In the genomic region with DNA sequence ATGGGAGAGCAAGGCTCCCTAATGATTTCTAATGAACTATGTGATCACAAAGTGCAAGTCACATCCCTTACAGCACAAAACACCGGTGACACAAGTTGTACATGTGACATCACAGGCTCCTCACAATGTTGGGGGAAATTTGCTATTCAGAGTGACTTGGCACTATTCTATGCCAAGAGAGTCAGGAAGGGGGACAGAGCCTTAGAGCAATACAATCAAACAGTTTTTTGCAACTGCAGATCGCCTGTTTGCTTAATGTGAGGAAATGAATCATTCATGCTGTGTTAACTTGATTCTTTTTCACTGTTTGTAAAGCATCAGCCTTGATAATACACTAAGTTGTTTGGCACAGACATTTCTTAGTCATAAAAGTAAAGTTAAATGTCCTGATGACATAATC, we compare ENCODE assay signal across 7 mouse cellular contexts. TPM values are rescaled to one million over a fixed set of nuclear protein-coding genes. Genes with fewer than 3 reads are reported as not detected.
DNase-seq lines count a peak whose midpoint lies in the region; ATAC-seq and TF ChIP-seq lines count a peak whose summit lies in the region.
"Not testable (repeated sequence)": the region's sequence is repeated elsewhere in the genome, so short reads cannot be mapped to it uniquely, and the experiment has no call there.

No protein-coding gene starts in this region.

- intact Hi-C loops in left cerebral cortex, adult 2 months (cut with DNase I): not testable (repeated sequence)

- TF ChIP-seq CTCF in MEL (IDR thresholded peaks at IDR 0.05 in 2 of 3, conservative IDR thresholded peaks at IDR 0.05 in 1 of 3; ENCODE audit: control insufficient read depth in 1 of 3, insufficient read depth in 1 of 3, low read depth in 2 of 3, low read length in 3 of 3, poor library complexity in 1 of 3, severe bottlenecking in 1 of 3); bone marrow macrophage, adult 2 months (IDR thresholded peaks at IDR 0.05; ENCODE audit: low read depth, low read length); heart, postnatal 0 days (IDR thresholded peaks at IDR 0.05; ENCODE audit: low read depth); left cerebral cortex, adult 2 months (IDR thresholded peaks at IDR 0.05): not testable (repeated sequence)

- peak; percentile 16 to 33; a peak in 1 of 4 replicates for TF ChIP-seq EP300 in MEL (IDR thresholded peaks at IDR 0.05; ENCODE audit: low read depth in 1 of 2, low read length in 2 of 2)
- not testable (repeated sequence) for TF ChIP-seq EP300 in heart, postnatal 0 days (IDR thresholded peaks at IDR 0.05; ENCODE audit: low read depth)

- 57% methylated on average over 2 of the region's 2 CpGs for WGBS in heart, postnatal 0 days
- 6% methylated on average over 2 of the region's 2 CpGs for WGBS in macrophage (ENCODE audit: missing documents)

- not testable (repeated sequence) for H3K4me3 ChIP-seq in MEL (ENCODE audit: control insufficient read depth in 1 of 2, insufficient read depth in 1 of 2, low read depth in 2 of 2, low read length in 2 of 2); bone marrow macrophage, adult 2 months (ENCODE audit: insufficient read depth, low read length); heart, postnatal 0 days (ENCODE audit: low read depth, low read length); left cerebral cortex, adult 2 months; macrophage (ENCODE audit: inconsistent target)

- not testable (repeated sequence) for H3K9ac ChIP-seq in MEL (ENCODE audit: control insufficient read depth, low read depth, low read length, poor library complexity, severe bottlenecking); heart, postnatal 0 days (replicated peaks; ENCODE audit: low read depth, low read length)

- H3K4me2 ChIP-seq in heart, postnatal 0 days (ENCODE audit: low read depth, low read length): not testable (repeated sequence)

- H3K27ac ChIP-seq in MEL (ENCODE audit: control insufficient read depth, low read depth, low read length); heart, postnatal 0 days (ENCODE audit: low read depth): not testable (repeated sequence)
- 0 out of 2 replicates have a peak overlapping the region, but pooled peaks have one; percentile 3 for H3K27ac ChIP-seq in bone marrow macrophage, adult 2 months (ENCODE audit: insufficient read depth, low read depth, low read length)
- H3K27ac ChIP-seq in left cerebral cortex, adult 2 months: peak overlapping the region; percentile 58; the same call in 1 of the 2 replicates
- H3K27ac ChIP-seq in macrophage: peak overlapping the region; percentile 33; the same call in 1 of the 2 replicates

- not testable (repeated sequence) for H3K27me3 ChIP-seq in MEL (ENCODE audit: control insufficient read depth in 1 of 2, insufficient read depth in 2 of 2, low read length in 2 of 2); heart, postnatal 0 days (ENCODE audit: control insufficient read depth, insufficient read depth, low read length)

- H3K9me3 ChIP-seq in MEL (replicated peaks; ENCODE audit: insufficient read depth, low read length); heart, postnatal 0 days (replicated peaks; ENCODE audit: control insufficient read depth, low read length): not testable (repeated sequence)

- not testable (repeated sequence) for H3K79me2 ChIP-seq in MEL (ENCODE audit: control insufficient read depth, insufficient read depth, low read length, poor library complexity); macrophage (ENCODE audit: inconsistent target)

- not testable (repeated sequence) for ATAC-seq in heart, postnatal 0 days (ENCODE audit: insufficient read depth, low read depth)
- ATAC-seq in monocyte, adult 5-6 weeks (replicated peaks; ENCODE audit: insufficient number of reproducible peaks, low FRiP score, low TSS enrichment, poor library complexity, severe bottlenecking): peak; percentile 82

- TF ChIP-seq RAD21 in MEL (IDR thresholded peaks at IDR 0.05; ENCODE audit: low read depth, low read length): not testable (repeated sequence)

- peaks cover 0 to 25% of the 10 kb centered on the region in 2 experiments; a peak in 2 of 4 replicates for H3K36me3 ChIP-seq in MEL (ENCODE audit: control insufficient read depth in 1 of 2, insufficient read depth in 2 of 2, low read length in 2 of 2)
- not testable (repeated sequence) for H3K36me3 ChIP-seq in heart, postnatal 0 days (replicated peaks; ENCODE audit: control insufficient read depth, insufficient read depth, low read length); macrophage (ENCODE audit: inconsistent target)

- DNase-seq in MEL (ENCODE audit: low read depth, low spot score): peak; percentile 60
- DNase-seq in fibroblast of lung, adult 2 months (ENCODE audit: low read depth): peak; percentile 25
- peak; percentile 31 for DNase-seq in heart, postnatal 0 days (ENCODE audit: low spot score)
- not testable (repeated sequence) for DNase-seq in left cerebral cortex, adult 2 months (ENCODE audit: extremely low spot score in 1 of 2, low spot score in 2 of 2)

- H3K4me1 ChIP-seq in MEL (ENCODE audit: control insufficient read depth in 1 of 2, insufficient read depth in 2 of 2, low read length in 2 of 2): peaks cover 8 to 15% of the 10 kb centered on the region in 2 experiments
- H3K4me1 ChIP-seq in bone marrow macrophage, adult 2 months (ENCODE audit: control insufficient read depth, insufficient read depth, low read length): peaks cover 28% of the 10 kb centered on the region
- not testable (repeated sequence) for H3K4me1 ChIP-seq in heart, postnatal 0 days (ENCODE audit: control insufficient read depth, insufficient read depth)

- TF ChIP-seq POLR2A in MEL (IDR thresholded peaks at IDR 0.05; ENCODE audit: control insufficient read depth in 1 of 2, insufficient read depth in 1 of 2, low read depth in 1 of 2, low read length in 2 of 2, poor library complexity in 1 of 2); bone marrow macrophage, adult 2 months (IDR thresholded peaks at IDR 0.05; ENCODE audit: borderline replicate concordance, low read depth, low read length): not testable (repeated sequence)

TF ChIP-seq in MEL, 35 proteins besides CTCF, POLR2A, EP300 and RAD21:
- TF ChIP-seq GABPA (IDR thresholded peaks at IDR 0.05; ENCODE audit: low read depth, low read length): 0 out of 2 replicates have a peak, but pooled peaks have one; percentile 49
- peak; percentile 66 for TF ChIP-seq ETS1 (IDR thresholded peaks at IDR 0.05; ENCODE audit: low read depth, low read length)

RNA-seq across cellular contexts. Expression of a gene that starts 5.3 kb away (rescaled TPM):
- total RNA-seq in MEL (2012; rRNA removed): 0.69 and 7.0 TPM in 2 replicates
- 1 to 10 TPM in 1 of 2 experiments, not detected in 1; 3.3 TPM for polyA plus RNA-seq in MEL (2012; ENCODE audit: insufficient read depth in 1 of 2, insufficient read length in 2 of 2, low read depth in 1 of 2, low replicate concordance in 2 of 2, missing spikeins in 1 of 2)
- 0.60 and 1.4 TPM in 2 replicates for polyA plus RNA-seq in bone marrow macrophage, adult 2 months (2012; ENCODE audit: insufficient read depth, insufficient read length, missing spikeins)
- total RNA-seq in heart, postnatal 0 days (2014; rRNA removed; ENCODE audit: low replicate concordance): 0.08 and 0.97 TPM in 2 replicates
- 0.04 and 0.05 TPM in 2 replicates for polyA plus RNA-seq in heart, postnatal 0 days (2015; fragmentation: Nextera tagmentation; extraction: Ambion mirVana)
- 10 to 100 TPM; 23.9 to 25.7 TPM for total RNA-seq in left cerebral cortex, adult 2 months (2021)
- total RNA-seq in macrophage (2018; cell fraction: chromatin; rRNA removed): 100 to 1,000 TPM in 7 of 26 experiments, 10 to 100 TPM in 11, 1 to 10 TPM in 8; 2.4 to 240 (median 22.3) TPM
- total RNA-seq in macrophage (2018; cell fraction: cytosol; rRNA removed): 10 to 100 TPM in 6 of 26 experiments, 1 to 10 TPM in 19, under 1 TPM in 1; 0.91 to 32.9 (median 2.9) TPM
- 100 to 1,000 TPM in 6 of 26 experiments, 10 to 100 TPM in 15, 1 to 10 TPM in 5; 2.1 to 212 (median 42.0) TPM for total RNA-seq in macrophage (2018; cell fraction: nucleus; rRNA removed)
- 0.90 to 2.3 TPM (median 1.1 TPM) in 3 replicates for polyA plus RNA-seq in macrophage (2018)
- total RNA-seq in monocyte, adult 5-6 weeks (2017): 6.0 to 12.4 TPM (median 9.0 TPM) in 3 replicates
